Mouse (Mus musculus) olfactory bulb, adult 2 months (tissue): ENCODE data around the gene Myo1g.

Experiments used
- CTCF ChIP-seq: fragments of 200-500 bp; IDR thresholded peaks from 2 replicates; pipeline ENCODE4 v1.5.1; 2012; ENCODE audit warnings: low read depth, mild to moderate bottlenecking, low read length, moderate library complexity; ENCODE audit not compliant: insufficient read depth
- POLR2A ChIP-seq: fragments of 200-500 bp; IDR thresholded peaks from 2 replicates; pipeline ENCODE4 v1.6.1; 2012; ENCODE audit warnings: mild to moderate bottlenecking, low read depth, low read length, moderate library complexity; ENCODE audit not compliant: insufficient read depth

DNA sequence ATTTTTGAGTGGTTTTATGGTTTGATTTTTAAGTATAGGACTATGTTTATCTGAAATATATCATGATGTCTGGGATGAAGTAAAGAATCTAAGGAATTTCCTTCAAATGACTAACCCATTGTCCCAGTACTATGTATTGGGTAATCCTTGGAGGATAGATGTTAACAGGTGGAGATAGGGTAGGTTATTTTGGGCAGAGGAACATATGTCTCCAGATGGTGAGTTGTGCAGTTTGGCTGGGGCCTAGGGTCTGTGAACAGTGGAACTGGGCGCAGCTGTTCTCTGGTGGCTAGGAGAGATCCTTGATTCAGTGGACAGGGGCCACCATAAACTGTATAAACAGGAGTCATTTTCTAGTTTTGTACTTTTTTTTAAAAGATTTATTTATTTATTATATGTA is 43.4 kb downstream of the Myo1g start:
- TF ChIP-seq CTCF (no peak), POLR2A (no peak)
